Mouse (Mus musculus): ENCODE data around the gene Top2a. TPM values are rescaled to one million over a fixed set of nuclear protein-coding genes. Genes with fewer than 3 reads are reported as not detected.
A peak's percentile ranks its signal among the peaks of the same experiment; 100 is the strongest.

Top2a gene
- polyA plus RNA-seq, 1 experiment = 674 TPM

DNA sequence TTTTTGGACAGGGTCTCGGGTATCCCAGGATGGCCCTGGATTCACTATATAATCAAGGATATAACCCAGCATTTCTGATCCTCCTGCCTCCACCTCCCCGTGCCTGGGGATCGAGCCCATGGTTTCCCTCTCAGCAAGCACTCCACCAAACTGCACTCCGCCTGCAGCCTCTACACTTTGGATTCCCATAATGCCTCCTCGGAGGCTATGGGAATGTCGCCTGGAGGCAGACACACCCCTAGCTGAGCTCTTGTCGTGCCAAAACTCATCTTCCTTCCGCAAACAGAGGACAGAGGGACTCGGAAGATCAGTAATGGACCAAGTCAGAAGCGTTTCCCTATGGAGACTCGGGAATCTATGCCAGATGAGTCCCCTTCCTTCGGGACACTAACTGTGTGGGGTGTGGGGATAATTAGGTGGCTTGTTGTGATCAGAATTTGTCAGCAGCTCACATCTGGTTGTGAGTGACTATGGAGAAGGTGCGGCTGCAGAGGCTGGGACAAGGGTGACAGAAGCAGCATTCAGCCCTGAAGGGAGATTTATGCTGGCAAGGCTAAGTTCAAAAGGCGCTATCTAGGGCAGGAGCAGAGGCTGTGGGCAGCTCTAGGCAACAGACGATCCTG lies 45.4 kb downstream of the Top2a start:
- no peak overlapping the region for H3K9ac ChIP-seq (ENCODE audit: low read depth, poor library complexity, severe bottlenecking)

DNA sequence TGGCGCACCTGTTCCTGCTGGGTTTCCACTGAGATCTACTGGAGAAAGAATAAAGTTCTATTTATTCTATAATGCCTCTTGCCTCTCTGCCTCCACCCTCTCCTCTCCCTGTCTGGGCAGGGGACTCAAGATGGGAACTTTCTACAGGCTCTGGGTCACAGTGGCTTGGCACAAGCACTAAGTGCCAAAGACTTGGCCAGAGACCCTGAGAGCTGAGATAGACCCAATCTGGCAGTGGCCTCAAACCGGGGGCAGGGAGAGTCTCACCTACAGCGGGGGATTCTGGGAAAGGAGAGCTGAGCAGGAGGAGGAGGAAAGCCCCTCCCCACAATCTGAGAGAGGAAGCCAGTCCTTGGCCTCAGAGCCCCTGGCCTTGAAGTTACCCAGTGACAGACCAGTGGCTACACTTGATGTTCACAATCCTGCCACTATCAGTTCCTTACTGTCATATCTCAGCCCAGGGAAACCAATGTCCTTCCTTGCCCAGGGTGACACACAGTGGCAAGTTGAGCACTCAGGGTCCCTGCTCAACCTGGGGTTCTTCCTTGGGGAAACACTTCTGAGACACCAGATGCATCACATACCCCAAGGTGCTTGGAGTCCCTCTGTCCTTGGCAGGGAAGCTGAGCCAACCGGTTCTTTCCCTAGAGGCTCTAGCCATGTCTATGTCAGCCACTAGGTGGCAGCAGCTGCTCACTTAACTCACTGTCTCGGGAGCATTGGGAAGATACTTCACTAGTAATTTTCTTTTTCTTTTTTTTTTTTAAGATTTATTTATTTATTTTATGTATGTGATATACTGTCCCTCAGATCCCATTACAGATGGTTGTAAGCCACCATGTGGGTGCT lies 48.9 kb downstream of the Top2a start:
- Histone ChIP-seq H3K9me3 (replicated peaks; ENCODE audit: control insufficient read depth, insufficient read depth, low read length, poor library complexity, severe bottlenecking) (no peaks in the 10 kb centered on the region), H3K4me1 (ENCODE audit: control insufficient read depth, insufficient read depth, low read length) (peaks cover 4% of the 10 kb centered on the region), H3K9ac (ENCODE audit: low read depth, poor library complexity, severe bottlenecking) (no peak overlapping the region), H3K36me3 (ENCODE audit: control insufficient read depth, insufficient read depth, low read length, poor library complexity, severe bottlenecking) (peaks cover 35% of the 10 kb centered on the region), H3K27me3 (ENCODE audit: control insufficient read depth, insufficient read depth, low read length, poor library complexity, severe bottlenecking) (no peaks in the 10 kb centered on the region), H3K27ac (ENCODE audit: insufficient read depth, low read length) (no peak overlapping the region), H3K4me3 (ENCODE audit: low read depth, low read length) (no peak overlapping the region)
- TF ChIP-seq POLR2A (IDR thresholded peaks at IDR 0.05; ENCODE audit: insufficient read depth, low read length) (no peak), EP300 (IDR thresholded peaks at IDR 0.05; ENCODE audit: insufficient read depth, low read depth, low read length) (no peak), CTCF (IDR thresholded peaks at IDR 0.05; ENCODE audit: low read depth, low read length) (peak; percentile 80)

More for the DNA sequence above, 45.4 kb downstream of the Top2a start:
- Histone ChIP-seq H3K27ac (ENCODE audit: insufficient read depth, low read length) (no peak overlapping the region), H3K36me3 (ENCODE audit: control insufficient read depth, insufficient read depth, low read length, poor library complexity, severe bottlenecking) (peaks cover 6% of the 10 kb centered on the region), H3K27me3 (ENCODE audit: control insufficient read depth, insufficient read depth, low read length, poor library complexity, severe bottlenecking) (no peaks in the 10 kb centered on the region), H3K9me3 (replicated peaks; ENCODE audit: control insufficient read depth, insufficient read depth, low read length, poor library complexity, severe bottlenecking) (no peaks in the 10 kb centered on the region), H3K4me1 (ENCODE audit: control insufficient read depth, insufficient read depth, low read length) (peaks cover 5% of the 10 kb centered on the region), H3K4me3 (ENCODE audit: low read depth, low read length) (no peak overlapping the region)
- TF ChIP-seq CTCF (IDR thresholded peaks at IDR 0.05; ENCODE audit: low read depth, low read length) = no peak
- no peak for TF ChIP-seq POLR2A (IDR thresholded peaks at IDR 0.05; ENCODE audit: insufficient read depth, low read length)
- TF ChIP-seq EP300 (IDR thresholded peaks at IDR 0.05; ENCODE audit: insufficient read depth, low read depth, low read length) = no peak

DNA sequence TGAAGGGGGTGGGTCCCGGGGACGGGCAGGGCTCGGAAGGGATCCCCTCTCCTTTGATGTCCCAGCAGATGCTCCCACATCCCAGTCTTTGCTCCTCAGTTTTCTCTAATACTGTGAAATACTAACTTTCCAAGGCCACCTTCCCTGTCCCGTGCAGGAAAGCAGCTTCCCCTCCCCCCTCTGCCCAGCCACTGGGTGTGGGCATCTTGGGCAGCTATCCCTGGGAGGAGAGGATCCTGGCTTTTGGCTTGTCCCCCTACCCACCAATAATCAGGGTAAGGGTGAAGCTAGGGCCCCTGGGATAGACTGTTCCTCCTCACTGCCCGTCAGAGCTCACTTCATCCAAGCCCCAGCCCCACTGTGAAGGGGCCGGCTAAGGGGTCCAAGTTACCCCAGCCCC lies 49.8 kb downstream of the Top2a start:
- Histone ChIP-seq H3K9me3 (replicated peaks; ENCODE audit: control insufficient read depth, insufficient read depth, low read length, poor library complexity, severe bottlenecking) (no peaks in the 10 kb centered on the region), H3K27me3 (ENCODE audit: control insufficient read depth, insufficient read depth, low read length, poor library complexity, severe bottlenecking) (no peaks in the 10 kb centered on the region), H3K4me1 (ENCODE audit: control insufficient read depth, insufficient read depth, low read length) (peaks cover 4% of the 10 kb centered on the region), H3K9ac (ENCODE audit: low read depth, poor library complexity, severe bottlenecking) (no peak overlapping the region), H3K27ac (ENCODE audit: insufficient read depth, low read length) (no peak overlapping the region), H3K4me3 (ENCODE audit: low read depth, low read length) (no peak overlapping the region), H3K36me3 (ENCODE audit: control insufficient read depth, insufficient read depth, low read length, poor library complexity, severe bottlenecking) (peaks cover 42% of the 10 kb centered on the region)
- no peak for TF ChIP-seq EP300 (IDR thresholded peaks at IDR 0.05; ENCODE audit: insufficient read depth, low read depth, low read length)
- no peak for TF ChIP-seq POLR2A (IDR thresholded peaks at IDR 0.05; ENCODE audit: insufficient read depth, low read length)
- no peak for TF ChIP-seq CTCF (IDR thresholded peaks at IDR 0.05; ENCODE audit: low read depth, low read length)

DNA sequence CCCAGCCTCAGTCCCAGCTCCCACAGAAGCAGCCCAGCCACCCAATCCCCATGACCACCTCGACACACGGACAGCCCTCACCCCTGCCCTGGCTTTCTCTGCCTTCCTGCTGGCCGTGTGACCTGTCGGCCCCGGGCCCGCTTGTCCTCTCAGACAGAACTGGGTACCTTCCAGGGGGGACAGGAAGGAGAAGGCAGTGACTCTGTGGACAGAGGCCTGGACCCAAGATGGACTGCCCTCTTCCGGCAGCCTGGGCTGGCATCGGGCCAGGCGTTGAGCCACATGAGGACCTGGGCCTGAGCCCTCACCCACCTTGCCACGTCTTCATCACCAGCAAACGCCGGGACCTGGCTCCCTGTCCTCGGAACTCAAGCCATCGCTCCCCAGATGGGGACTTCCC lies 50.4 kb downstream of the Top2a start:
- no peak for TF ChIP-seq POLR2A (IDR thresholded peaks at IDR 0.05; ENCODE audit: insufficient read depth, low read length)
- no peak for TF ChIP-seq EP300 (IDR thresholded peaks at IDR 0.05; ENCODE audit: insufficient read depth, low read depth, low read length)
- TF ChIP-seq CTCF (IDR thresholded peaks at IDR 0.05; ENCODE audit: low read depth, low read length) = no peak
- no peaks in the 10 kb centered on the region for H3K9me3 ChIP-seq (replicated peaks; ENCODE audit: control insufficient read depth, insufficient read depth, low read length, poor library complexity, severe bottlenecking)
- no peaks in the 10 kb centered on the region for H3K27me3 ChIP-seq (ENCODE audit: control insufficient read depth, insufficient read depth, low read length, poor library complexity, severe bottlenecking)
- no peak overlapping the region for H3K27ac ChIP-seq (ENCODE audit: insufficient read depth, low read length)
- H3K9ac ChIP-seq (ENCODE audit: low read depth, poor library complexity, severe bottlenecking) = no peak overlapping the region
- H3K4me3 ChIP-seq (ENCODE audit: low read depth, low read length) = no peak overlapping the region
- peaks cover 6% of the 10 kb centered on the region for H3K4me1 ChIP-seq (ENCODE audit: control insufficient read depth, insufficient read depth, low read length)
- peaks cover 42% of the 10 kb centered on the region for H3K36me3 ChIP-seq (ENCODE audit: control insufficient read depth, insufficient read depth, low read length, poor library complexity, severe bottlenecking)

DNA sequence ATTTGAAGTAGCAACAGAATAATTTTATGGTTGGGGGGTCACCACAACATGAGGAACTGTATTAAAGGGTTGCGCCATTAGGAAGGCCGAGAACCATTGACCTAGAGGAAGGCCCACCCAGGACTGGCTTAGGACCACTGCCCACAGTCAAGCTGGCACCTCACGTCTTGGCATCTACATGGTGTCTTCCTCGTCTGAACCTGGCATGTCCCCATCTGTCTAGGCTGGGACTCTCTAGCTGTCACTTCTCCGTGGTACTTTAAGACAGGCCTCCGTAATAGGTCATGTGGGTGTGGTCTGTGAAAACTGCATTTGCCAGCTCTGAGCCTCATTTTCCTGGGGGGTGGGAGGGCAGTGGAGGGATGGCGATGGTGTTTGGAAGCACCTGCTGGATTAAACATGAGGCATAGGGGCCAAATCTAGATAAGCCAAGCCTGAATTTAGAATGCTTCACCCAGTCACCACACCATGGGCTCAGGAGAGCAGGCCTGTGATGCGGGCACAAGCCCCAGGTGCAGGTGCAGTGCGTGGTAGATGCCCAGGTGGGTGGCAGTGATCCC lies 51.1 kb downstream of the Top2a start:
- H3K9ac ChIP-seq (ENCODE audit: low read depth, poor library complexity, severe bottlenecking) = no peak overlapping the region
- no peak overlapping the region for H3K4me3 ChIP-seq (ENCODE audit: low read depth, low read length)
- H3K27me3 ChIP-seq (ENCODE audit: control insufficient read depth, insufficient read depth, low read length, poor library complexity, severe bottlenecking) = no peaks in the 10 kb centered on the region
- TF ChIP-seq EP300 (IDR thresholded peaks at IDR 0.05; ENCODE audit: insufficient read depth, low read depth, low read length) = no peak
- TF ChIP-seq POLR2A (IDR thresholded peaks at IDR 0.05; ENCODE audit: insufficient read depth, low read length) = no peak
- H3K27ac ChIP-seq (ENCODE audit: insufficient read depth, low read length) = no peak overlapping the region
- H3K4me1 ChIP-seq (ENCODE audit: control insufficient read depth, insufficient read depth, low read length) = peaks cover 7% of the 10 kb centered on the region
- no peaks in the 10 kb centered on the region for H3K9me3 ChIP-seq (replicated peaks; ENCODE audit: control insufficient read depth, insufficient read depth, low read length, poor library complexity, severe bottlenecking)
- peaks cover 44% of the 10 kb centered on the region for H3K36me3 ChIP-seq (ENCODE audit: control insufficient read depth, insufficient read depth, low read length, poor library complexity, severe bottlenecking)

DNA sequence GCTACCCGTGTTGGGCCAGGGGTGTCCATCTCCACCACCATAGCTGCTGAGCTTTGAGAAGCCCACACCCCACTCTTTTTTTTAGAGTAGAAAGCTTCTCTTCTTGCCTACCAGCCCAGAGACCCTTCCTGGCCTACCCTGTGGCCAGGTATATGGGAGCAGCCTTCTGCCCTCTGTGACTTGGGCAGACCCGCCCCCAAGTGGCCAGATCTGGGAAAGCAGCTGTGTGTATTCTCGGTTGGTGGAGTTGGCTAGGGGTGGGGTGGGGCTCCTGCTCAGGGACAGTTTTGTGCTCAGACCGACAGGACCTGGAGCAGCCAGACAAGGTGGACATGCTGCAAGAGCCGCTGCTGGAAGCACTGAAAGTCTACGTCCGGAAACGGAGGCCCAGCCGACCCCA lies 51.8 kb downstream of the Top2a start:
- H3K27ac ChIP-seq (ENCODE audit: insufficient read depth, low read length) = no peak overlapping the region
- no peaks in the 10 kb centered on the region for H3K9me3 ChIP-seq (replicated peaks; ENCODE audit: control insufficient read depth, insufficient read depth, low read length, poor library complexity, severe bottlenecking)
- H3K9ac ChIP-seq (ENCODE audit: low read depth, poor library complexity, severe bottlenecking) = no peak overlapping the region
- H3K36me3 ChIP-seq (ENCODE audit: control insufficient read depth, insufficient read depth, low read length, poor library complexity, severe bottlenecking) = peaks cover 48% of the 10 kb centered on the region
- peaks cover 8% of the 10 kb centered on the region for H3K4me1 ChIP-seq (ENCODE audit: control insufficient read depth, insufficient read depth, low read length)
- TF ChIP-seq POLR2A (IDR thresholded peaks at IDR 0.05; ENCODE audit: insufficient read depth, low read length) (no peak), EP300 (IDR thresholded peaks at IDR 0.05; ENCODE audit: insufficient read depth, low read depth, low read length) (no peak), CTCF (IDR thresholded peaks at IDR 0.05; ENCODE audit: low read depth, low read length) (peak; percentile 90)
- no peaks in the 10 kb centered on the region for H3K27me3 ChIP-seq (ENCODE audit: control insufficient read depth, insufficient read depth, low read length, poor library complexity, severe bottlenecking)
- H3K4me3 ChIP-seq (ENCODE audit: low read depth, low read length) = no peak overlapping the region

All from ES-Bruce4 (cell line).